Mouse (Mus musculus) stomach, postnatal 0 days (tissue): ENCODE measurements around the gene Gins3.

ENCODE experiments used
- CTCF ChIP-seq: IDR thresholded peaks from 2 replicates; pipeline ENCODE4 v1.5.1; 2016; ENCODE audit warnings: antibody characterized with exemption, low read depth, mild to moderate bottlenecking, moderate library complexity
- EP300 ChIP-seq: optimal IDR thresholded peaks from 2 replicates; pipeline ENCODE3; 2016; ENCODE audit warnings: antibody characterized with exemption

GRCm38 (mm10) chr8:95655831-95656230, 22.6 kb downstream of the Gins3 start:
- no peak for TF ChIP-seq CTCF
- no peak for TF ChIP-seq EP300
